Mouse (Mus musculus) CH12.LX (cell line): ENCODE data around the gene Map7. TPM values are rescaled to one million over a fixed set of nuclear protein-coding genes. Genes with fewer than 3 reads are reported as not detected.

ENCODE experiments used
- DNase-seq: peaks from one replicate; pipeline ENCODE4 v3.0.0-alpha.2; 2013; ENCODE audit errors: extremely low read depth
- H3K27ac ChIP-seq: 2 replicates; pipeline ENCODE4 v1.5.1; 2012; ENCODE audit warnings: low read depth, mild to moderate bottlenecking, control low read depth, moderate library complexity; ENCODE audit not compliant: insufficient read depth
- H3K27me3 ChIP-seq: replicated peaks from 2 replicates; pipeline ENCODE3; 2012; ENCODE audit warnings: inconsistent platforms
- H3K36me3 ChIP-seq, 2 experiments: replicated peaks in 1 of 2; 2 replicates each; pipeline versions ENCODE3 to v1.6.1; 2012; ENCODE audit warnings: inconsistent platforms in 1 of 2, low read length in 1 of 2, mild to moderate bottlenecking in 1 of 2, mixed read lengths in 1 of 2, moderate library complexity in 1 of 2; ENCODE audit not compliant: control insufficient read depth in 1 of 2, insufficient read depth in 1 of 2
- H3K4me1 ChIP-seq, 2 experiments: 2 replicates each; pipeline ENCODE4 v1.6.1; 2012; ENCODE audit warnings: inconsistent platforms in 1 of 2, moderate library complexity in 1 of 2; ENCODE audit not compliant: insufficient read depth in 2 of 2, control insufficient read depth in 1 of 2
- H3K4me2 ChIP-seq: 2 replicates; pipeline ENCODE4 v1.6.1; 2012; ENCODE audit warnings: low read depth, mild to moderate bottlenecking, control low read depth; ENCODE audit not compliant: poor library complexity, insufficient read depth, severe bottlenecking
- H3K4me3 ChIP-seq, 3 experiments: fragments of 150-350 bp in 1 of 3; sonication (generic) in 1 of 3; replicated peaks in 1 of 3; 2 replicates each; pipeline versions ENCODE3 to v1.5.1; 2011 to 2012; ENCODE audit warnings: low read depth in 2 of 3, low read length in 2 of 3, mild to moderate bottlenecking in 2 of 3, moderate library complexity in 2 of 3, control low read depth in 1 of 3, improper control_type of control experiment in 1 of 3, inconsistent platforms in 1 of 3, mixed read lengths in 1 of 3; ENCODE audit not compliant: poor library complexity in 1 of 3
- H3K79me2 ChIP-seq: replicated peaks from 2 replicates; pipeline ENCODE4 v1.6.1; 2012; ENCODE audit warnings: mild to moderate bottlenecking, moderate library complexity; ENCODE audit not compliant: control insufficient read depth, poor library complexity, insufficient read depth, severe bottlenecking; ENCODE audit errors: extremely low read depth
- H3K9ac ChIP-seq: 2 replicates; pipeline ENCODE4 v1.6.1; 2012; ENCODE audit warnings: low read depth, mild to moderate bottlenecking, control low read depth, moderate library complexity; ENCODE audit not compliant: insufficient read depth
- H3K9me3 ChIP-seq: replicated peaks from 2 replicates; pipeline ENCODE3; 2012; ENCODE audit warnings: low read length, inconsistent platforms, mixed read lengths
- BHLHE40 ChIP-seq: IDR thresholded peaks from 2 replicates; pipeline ENCODE4 v1.6.1; 2011; ENCODE audit warnings: mild to moderate bottlenecking, low read depth, low read length, improper control_type of control experiment
- CHD1 ChIP-seq: IDR thresholded peaks from 2 replicates; pipeline ENCODE4 v1.6.1; 2012; ENCODE audit warnings: low read depth, low read length, improper control_type of control experiment, inconsistent platforms
- CHD2 ChIP-seq: IDR thresholded peaks from 2 replicates; pipeline ENCODE4 v1.6.1; 2011; ENCODE audit warnings: low read length, improper control_type of control experiment
- CTCF ChIP-seq, 2 experiments: IDR thresholded peaks in 1 of 2; conservative IDR thresholded peaks in 1 of 2; 2 replicates each; pipeline ENCODE4 v1.5.1; 2011 to 2012; ENCODE audit warnings: low read depth in 2 of 2, low read length in 2 of 2, improper control_type of control experiment in 1 of 2, inconsistent platforms in 1 of 2, mild to moderate bottlenecking in 1 of 2, moderate library complexity in 1 of 2
- E2F4 ChIP-seq: IDR thresholded peaks from 2 replicates; pipeline ENCODE4 v1.6.1; 2011; ENCODE audit warnings: low read depth, low read length, improper control_type of control experiment; ENCODE audit not compliant: insufficient replicate concordance
- EP300 ChIP-seq: IDR thresholded peaks from 2 replicates; pipeline ENCODE4 v1.6.1; 2011; ENCODE audit warnings: low read length, improper control_type of control experiment
- ETS1 ChIP-seq: conservative IDR thresholded peaks from 2 replicates; pipeline ENCODE4 v1.6.1; 2012; ENCODE audit warnings: low read depth, mild to moderate bottlenecking, inconsistent platforms, low read length, improper control_type of control experiment, moderate library complexity
- GABPA ChIP-seq: IDR thresholded peaks from 2 replicates; pipeline ENCODE4 v1.6.1; 2012; ENCODE audit warnings: low read depth, low read length, improper control_type of control experiment, inconsistent platforms; ENCODE audit not compliant: insufficient replicate concordance
- IRF4 ChIP-seq: IDR thresholded peaks from 2 replicates; pipeline ENCODE4 v1.6.1; 2014; ENCODE audit warnings: low read depth, mild to moderate bottlenecking, inconsistent platforms, low read length, improper control_type of control experiment
- JUN ChIP-seq: IDR thresholded peaks from 2 replicates; pipeline ENCODE4 v1.6.1; 2011; ENCODE audit warnings: low read depth, mild to moderate bottlenecking, low read length, improper control_type of control experiment, moderate library complexity; ENCODE audit not compliant: insufficient read depth
- JUND ChIP-seq: conservative IDR thresholded peaks from 2 replicates; pipeline ENCODE4 v1.6.1; 2011; ENCODE audit warnings: low read depth, low read length, improper control_type of control experiment
- KAT2A ChIP-seq: IDR thresholded peaks from 2 replicates; pipeline ENCODE4 v1.6.1; 2012; ENCODE audit warnings: low read length, improper control_type of control experiment, inconsistent platforms; ENCODE audit not compliant: insufficient replicate concordance
- MAFK ChIP-seq: IDR thresholded peaks from 2 replicates; pipeline ENCODE4 v1.6.1; 2011; ENCODE audit warnings: low read length, improper control_type of control experiment; ENCODE audit not compliant: insufficient replicate concordance
- MAX ChIP-seq: IDR thresholded peaks from 2 replicates; pipeline ENCODE4 v1.6.1; 2011; ENCODE audit warnings: low read length, improper control_type of control experiment
- MAZ ChIP-seq: IDR thresholded peaks from 2 replicates; pipeline ENCODE4 v1.6.1; 2012; ENCODE audit warnings: low read depth, mild to moderate bottlenecking, inconsistent platforms, low read length, improper control_type of control experiment, moderate library complexity
- MEF2A ChIP-seq: IDR thresholded peaks from 2 replicates; pipeline ENCODE4 v1.6.1; 2014; ENCODE audit warnings: low read depth, mild to moderate bottlenecking, inconsistent platforms, low read length, improper control_type of control experiment, borderline replicate concordance
- MXI1 ChIP-seq: IDR thresholded peaks from 2 replicates; pipeline ENCODE4 v1.6.1; 2011; ENCODE audit warnings: mild to moderate bottlenecking, low read depth, low read length, improper control_type of control experiment
- MYC ChIP-seq: IDR thresholded peaks from 2 replicates; pipeline ENCODE4 v1.6.1; 2011; ENCODE audit warnings: low read depth, mild to moderate bottlenecking, improper control_type of control experiment, low read length
- NRF1 ChIP-seq: IDR thresholded peaks from 2 replicates; pipeline ENCODE4 v1.6.1; 2014; ENCODE audit warnings: low read depth, mild to moderate bottlenecking, inconsistent platforms, low read length, improper control_type of control experiment, moderate library complexity
- POLR2A ChIP-seq: IDR thresholded peaks from 2 replicates; pipeline ENCODE4 v1.6.1; 2011; ENCODE audit warnings: low read depth, mild to moderate bottlenecking, improper control_type of control experiment, low read length
- POLR2AphosphoS2 ChIP-seq: IDR thresholded peaks from 2 replicates; pipeline ENCODE4 v1.6.1; 2011; ENCODE audit warnings: low read depth, low read length, improper control_type of control experiment
- RAD21 ChIP-seq: IDR thresholded peaks from 2 replicates; pipeline ENCODE4 v1.6.1; 2011; ENCODE audit warnings: low read depth, mild to moderate bottlenecking, low read length, improper control_type of control experiment, moderate library complexity
- RCOR1 ChIP-seq: conservative IDR thresholded peaks from 2 replicates; pipeline ENCODE4 v1.6.1; 2012; ENCODE audit warnings: low read depth, mild to moderate bottlenecking, inconsistent platforms, low read length, improper control_type of control experiment
- SIN3A ChIP-seq: IDR thresholded peaks from 2 replicates; pipeline ENCODE4 v1.6.1; 2012; ENCODE audit warnings: low read length, improper control_type of control experiment, inconsistent platforms
- TCF12 ChIP-seq: IDR thresholded peaks from 2 replicates; pipeline ENCODE4 v1.6.1; 2014; ENCODE audit warnings: low read depth, mild to moderate bottlenecking, inconsistent platforms, low read length, improper control_type of control experiment
- UBTF ChIP-seq: IDR thresholded peaks from 2 replicates; pipeline ENCODE4 v1.6.1; 2012; ENCODE audit warnings: low read depth, mild to moderate bottlenecking, inconsistent platforms, low read length, improper control_type of control experiment, moderate library complexity
- USF1 ChIP-seq: IDR thresholded peaks from 2 replicates; pipeline ENCODE4 v1.6.1; 2014; ENCODE audit warnings: low read depth, mild to moderate bottlenecking, inconsistent platforms, low read length, improper control_type of control experiment
- USF2 ChIP-seq: conservative IDR thresholded peaks from 2 replicates; pipeline ENCODE4 v1.6.1; 2011; ENCODE audit warnings: low read depth, low read length, improper control_type of control experiment
- ZC3H11A ChIP-seq: IDR thresholded peaks from 2 replicates; pipeline ENCODE4 v1.6.1; 2012; ENCODE audit warnings: low read depth, mild to moderate bottlenecking, inconsistent platforms, low read length, improper control_type of control experiment
- ZMIZ1 ChIP-seq: IDR thresholded peaks from 2 replicates; pipeline ENCODE4 v1.6.1; 2012; ENCODE audit warnings: low read depth, mild to moderate bottlenecking, inconsistent platforms, low read length, improper control_type of control experiment
- ZNF384 ChIP-seq: IDR thresholded peaks from 2 replicates; pipeline ENCODE4 v1.6.1; 2012; ENCODE audit warnings: low read depth, low read length, improper control_type of control experiment, inconsistent platforms
- dilution Hi-C: fragments of 300-500 bp; cut with MboI; formaldehyde crosslinking; loops from 2 replicates; pipeline ENCODE4 v1.14.3; 2020; ENCODE audit warnings: low sequenced_read_pairs; ENCODE audit not compliant: extremely low pct_unique_long_range_greater_than_20kb, extremely low pct_ligation_motif_present
- in situ Hi-C: fragments of 300-500 bp; cut with MboI; formaldehyde crosslinking; loops from 3 replicates; pipeline ENCODE4 v1.14.3; 2019; ENCODE audit warnings: low sequenced_read_pairs, low pct_ligation_motif_present, low pct_unique_long_range_greater_than_20kb, mixed read lengths
- polyA plus RNA-seq: library from polyadenylated mRNA; unstranded; fragments of >175 nt; gene quantifications from 2 replicates; pipeline ENCODE4 v1.2.1, GENCODE M21; 2012; ENCODE audit warnings: low read depth; ENCODE audit not compliant: insufficient read length
- total RNA-seq, 2 experiments: library from RNA; depleted of rRNA; stranded (reverse); fragments of 300-350 nt in 1 of 2; fragments of >200 nt in 1 of 2; gene quantifications; 2 replicates each; pipeline ENCODE4 v1.2.3; 2012 to 2014

Map7 gene
- total and polyA plus RNA-seq, 3 experiments, result 7.4 to 31.1 (median 21.6) TPM

GRCm38 (mm10) chr10:20311918-20312735 lies 163.9 kb downstream of the Map7 start, which contains the start of gene Bclaf1 (continued):
- TF ChIP-seq JUN, result no peak
- 0 out of 2 replicates have a peak, but pooled peaks have one; percentile 57 for TF ChIP-seq RCOR1

GRCm38 (mm10) chr10:20312736-20313301 lies 164.5 kb downstream of the Map7 start:
- in situ Hi-C loops (no loop called here), dilution Hi-C loops (no loop called here)

More at GRCm38 (mm10) chr10:20312736-20313301, 164.5 kb downstream of the Map7 start:
- peaks cover 2 to 30% of the 10 kb centered on the region in 2 experiments; a peak in 2 of 4 replicates for H3K4me1 ChIP-seq
- H3K36me3 ChIP-seq, result peaks cover 0 to 12% of the 10 kb centered on the region in 2 experiments
- H3K9ac ChIP-seq, result peak overlapping the region; percentile 90
- peak; percentile 88 for DNase-seq
- H3K27ac ChIP-seq, result peak overlapping the region; percentile 99
- peak overlapping the region; percentile 95; the same call in 1 of the 2 replicates for H3K4me2 ChIP-seq
- no peaks in the 10 kb centered on the region for H3K9me3 ChIP-seq
- H3K27me3 ChIP-seq, result no peaks in the 10 kb centered on the region
- TF ChIP-seq ZMIZ1 (0 out of 2 replicates have a peak, but pooled peaks have one; percentile 10), MXI1 (peak; percentile 96), MYC (peak; percentile 72), RAD21 (no peak), EP300 (no peak), CHD2 (0 out of 2 replicates have a peak, but pooled peaks have one; percentile 35), USF2 (no peak), CTCF (conservative IDR thresholded peaks at IDR 0.05 in 1 of 2, IDR thresholded peaks at IDR 0.05 in 1 of 2; ENCODE audit: low read depth in 2 of 2, low read length in 2 of 2) (no peak), ETS1 (peak; percentile 11; the same call in 1 of the 2 replicates), MAFK (no peak), GABPA (no peak), POLR2A (no peak), SIN3A (peak; percentile 86; the same call in 1 of the 2 replicates), MAX (peak; percentile 79), MAZ (no peak), ZC3H11A (no peak), MEF2A (no peak), BHLHE40 (peak; percentile 38; the same call in 1 of the 2 replicates), UBTF (0 out of 2 replicates have a peak, but pooled peaks have one; percentile 79), KAT2A (no peak), CHD1 (peak; percentile 74), ZNF384 (no peak), JUND (no peak), IRF4 (peak; percentile 35; the same call in 1 of the 2 replicates), E2F4 (no peak), POLR2AphosphoS2 (no peak), RCOR1 (no peak), NRF1 (peak; percentile 95), JUN (no peak), TCF12 (no peak), USF1 (no peak)
- H3K4me3 ChIP-seq, result peak overlapping the region; percentile 74 to 92 (median 87)
- H3K79me2 ChIP-seq, result peaks cover 42% of the 10 kb centered on the region
